Mouse (Mus musculus) adrenal gland, postnatal 36 days (tissue): ENCODE measurements around the gene Hook2. TPM values are rescaled to one million over a fixed set of nuclear protein-coding genes. Genes with fewer than 3 reads are reported as not detected.

ENCODE experiments used
- DNase-seq, 2 experiments: peaks; one replicate each; pipeline ENCODE4 v3.0.0; 2021; ENCODE audit warnings: mixed read lengths in 1 of 2
- total RNA-seq, 2 experiments: library from RNA; stranded (reverse); gene quantifications; 2 replicates each; pipeline ENCODE4 v1.2.3; 2021

Hook2 gene
- total RNA-seq, 2 experiments from 2014 or later, result 7.0 to 8.2 TPM

DNA sequence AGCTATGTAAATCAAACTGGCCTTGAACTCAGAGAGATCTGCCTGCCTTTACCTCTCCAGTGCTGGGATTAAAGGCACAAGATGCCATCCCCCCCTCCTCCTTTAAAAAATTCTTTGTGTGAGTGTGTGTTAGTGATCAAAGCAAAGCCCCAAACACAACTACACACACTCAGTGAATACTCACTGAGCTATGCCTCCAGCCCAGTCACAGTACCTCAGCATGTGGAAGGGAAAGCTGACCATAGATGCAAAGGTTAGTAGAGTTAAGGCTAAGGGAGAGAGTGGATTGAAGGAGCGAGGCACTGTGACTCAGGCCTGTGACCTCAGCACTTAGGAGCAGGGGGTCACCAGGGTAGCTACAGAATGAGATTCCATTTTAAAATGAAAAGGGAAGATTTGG lies 17.3 kb upstream of the Hook2 start:
- no peak for DNase-seq

DNA sequence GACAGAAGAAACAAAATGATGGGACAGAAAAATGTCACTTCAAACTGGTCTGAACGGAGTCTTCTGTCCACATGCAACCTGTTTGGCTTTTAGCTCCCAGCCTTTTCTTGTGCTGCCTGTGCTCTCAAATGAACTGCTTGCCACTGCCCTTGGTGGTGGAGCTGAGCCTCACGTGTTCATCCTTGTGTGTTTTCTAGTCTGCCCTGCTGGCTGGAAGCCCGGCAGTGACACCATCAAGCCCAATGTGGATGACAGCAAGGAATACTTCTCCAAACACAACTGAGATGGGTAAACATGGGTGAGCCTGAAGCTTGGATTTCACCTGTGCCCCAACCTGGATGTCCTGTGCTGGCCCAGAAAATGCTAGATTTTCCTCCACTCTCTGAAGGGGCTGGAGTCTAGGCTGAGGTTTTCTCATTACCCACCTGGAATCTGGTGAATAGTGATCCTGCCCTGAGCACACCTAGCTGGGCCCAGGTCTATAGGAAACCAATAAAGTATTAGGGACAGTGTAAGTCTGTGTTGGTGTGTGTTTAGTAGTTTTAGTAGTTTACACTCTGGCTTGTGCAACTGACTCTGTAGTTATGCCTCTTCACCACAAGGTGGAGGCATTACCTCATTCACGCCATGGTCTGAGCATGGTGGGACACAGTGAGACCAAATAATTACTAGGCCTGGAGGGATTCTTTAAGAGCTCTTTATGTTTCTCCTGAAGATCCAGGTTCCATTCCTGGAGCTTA lies 16.4 kb upstream of the Hook2 start:
- peak; percentile 88 to 91 for DNase-seq

DNA sequence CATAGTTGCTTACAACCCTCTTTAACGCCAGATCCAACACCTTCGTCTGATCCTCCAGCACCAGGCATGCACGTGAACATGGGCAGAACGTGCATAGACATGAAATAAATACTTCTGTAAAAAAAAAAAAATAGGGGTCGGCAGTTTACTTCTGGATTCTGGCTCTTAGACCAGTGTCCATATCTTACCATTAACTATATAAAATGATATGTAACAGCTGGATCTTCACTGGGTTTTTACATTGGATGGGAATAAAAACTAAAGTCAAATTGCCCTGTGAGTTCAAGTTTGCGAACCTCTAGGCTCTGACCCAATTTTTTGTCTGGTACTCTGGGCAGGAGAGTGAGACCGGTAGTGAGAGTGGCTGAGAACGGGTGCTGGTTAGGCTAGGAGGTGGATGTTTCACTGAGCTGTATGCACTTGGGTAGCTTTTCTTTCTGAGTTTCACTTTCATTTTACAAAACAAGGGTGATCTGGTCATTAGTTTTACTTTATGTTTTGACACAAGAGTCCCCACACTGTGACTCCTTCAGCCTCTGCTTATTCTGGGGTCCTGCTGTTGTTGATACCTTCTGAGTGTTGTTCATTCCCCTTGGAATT lies 15.8 kb upstream of the Hook2 start:
- DNase-seq, result no peak

DNA sequence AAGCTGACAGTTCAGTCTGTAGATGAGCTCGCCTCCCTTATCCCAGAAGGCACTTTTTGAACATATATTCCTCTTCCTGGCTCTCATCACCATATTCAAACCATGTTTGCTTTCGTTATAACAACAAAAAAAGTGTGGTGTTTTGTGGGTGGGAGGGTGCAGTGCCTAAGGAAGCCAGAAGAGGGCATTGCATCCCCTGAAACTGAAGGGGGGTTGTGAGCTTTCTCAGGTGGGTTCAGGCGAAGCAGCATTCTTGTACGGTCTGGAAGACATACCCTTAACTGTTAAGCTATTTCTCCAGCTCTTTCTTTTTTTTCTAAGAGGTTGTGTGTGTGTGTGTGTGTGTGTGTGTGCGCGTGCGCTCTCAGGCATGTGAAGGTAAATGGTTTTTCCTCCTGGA lies 15.0 kb upstream of the Hook2 start:
- peak; percentile 72 to 77 for DNase-seq

DNA sequence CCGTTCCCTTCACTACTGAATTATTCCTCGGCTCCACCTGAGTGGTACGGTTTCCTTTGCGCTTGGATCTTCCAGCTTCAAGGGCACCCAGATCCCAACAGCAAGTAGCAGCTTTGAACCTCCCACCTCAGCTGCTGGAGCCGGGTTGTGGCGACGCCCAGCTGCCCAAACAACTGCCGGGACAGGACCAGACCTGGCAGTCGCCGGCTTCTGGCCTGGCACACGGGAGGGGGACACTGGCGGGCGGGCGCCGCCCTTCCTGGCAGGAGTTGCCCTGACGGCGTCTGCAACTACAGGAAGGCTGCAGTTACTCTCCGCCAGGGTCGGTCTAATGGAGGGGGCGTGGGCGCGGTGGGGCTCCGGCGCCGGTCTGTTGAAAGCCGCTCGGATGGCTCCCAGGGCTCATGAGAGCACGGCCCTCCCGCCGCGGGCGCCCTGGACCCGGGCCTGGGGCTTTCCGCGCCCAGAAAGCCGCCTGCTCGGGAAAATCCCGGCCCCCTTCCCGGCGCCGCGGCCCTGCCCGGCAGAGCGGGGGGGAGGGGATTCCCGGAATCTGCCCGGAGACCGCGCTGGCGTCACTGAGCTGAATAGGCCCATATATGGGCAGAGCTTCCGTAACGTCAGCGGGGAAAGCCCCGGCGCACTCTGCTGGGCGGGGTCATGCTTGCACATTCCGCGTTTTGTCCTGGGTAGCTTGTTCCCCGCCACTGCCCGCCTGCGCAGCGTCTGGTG lies 14.2 kb upstream of the Hook2 start:
- DNase-seq, result peak; percentile 97 to 98

DNA sequence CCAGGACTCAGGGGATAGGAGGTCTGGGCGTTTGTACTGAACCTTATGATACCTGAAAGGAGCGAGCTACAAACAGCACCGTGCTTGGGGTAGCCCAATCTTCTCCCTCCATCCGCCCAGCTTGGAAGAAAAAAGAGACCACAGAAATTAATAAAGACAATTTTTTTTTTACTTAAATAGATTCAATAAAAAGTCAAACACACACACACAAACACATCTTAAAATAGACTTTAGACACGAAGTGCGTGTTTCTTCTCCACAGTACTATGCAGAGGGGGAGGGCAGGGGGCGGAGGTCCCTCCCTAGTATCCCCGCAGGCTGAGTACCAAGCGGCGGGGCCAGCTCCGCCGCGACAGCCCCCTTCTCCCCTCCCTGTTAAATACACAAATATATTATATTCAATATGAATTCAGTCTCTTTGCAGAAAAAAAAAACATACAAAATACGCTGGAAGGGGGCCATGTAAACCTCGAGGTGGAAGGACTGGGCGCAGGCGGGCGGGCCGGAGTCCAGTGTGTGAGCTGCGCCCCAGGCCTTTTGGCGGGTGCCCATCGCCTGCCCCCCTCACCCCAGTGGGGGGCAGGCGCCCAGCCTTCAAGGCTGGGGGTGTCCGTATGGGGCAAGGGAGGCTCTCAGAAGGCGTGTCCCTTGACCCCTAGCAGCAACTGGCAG lies 13.5 kb upstream of the Hook2 start:
- no peak for DNase-seq

DNA sequence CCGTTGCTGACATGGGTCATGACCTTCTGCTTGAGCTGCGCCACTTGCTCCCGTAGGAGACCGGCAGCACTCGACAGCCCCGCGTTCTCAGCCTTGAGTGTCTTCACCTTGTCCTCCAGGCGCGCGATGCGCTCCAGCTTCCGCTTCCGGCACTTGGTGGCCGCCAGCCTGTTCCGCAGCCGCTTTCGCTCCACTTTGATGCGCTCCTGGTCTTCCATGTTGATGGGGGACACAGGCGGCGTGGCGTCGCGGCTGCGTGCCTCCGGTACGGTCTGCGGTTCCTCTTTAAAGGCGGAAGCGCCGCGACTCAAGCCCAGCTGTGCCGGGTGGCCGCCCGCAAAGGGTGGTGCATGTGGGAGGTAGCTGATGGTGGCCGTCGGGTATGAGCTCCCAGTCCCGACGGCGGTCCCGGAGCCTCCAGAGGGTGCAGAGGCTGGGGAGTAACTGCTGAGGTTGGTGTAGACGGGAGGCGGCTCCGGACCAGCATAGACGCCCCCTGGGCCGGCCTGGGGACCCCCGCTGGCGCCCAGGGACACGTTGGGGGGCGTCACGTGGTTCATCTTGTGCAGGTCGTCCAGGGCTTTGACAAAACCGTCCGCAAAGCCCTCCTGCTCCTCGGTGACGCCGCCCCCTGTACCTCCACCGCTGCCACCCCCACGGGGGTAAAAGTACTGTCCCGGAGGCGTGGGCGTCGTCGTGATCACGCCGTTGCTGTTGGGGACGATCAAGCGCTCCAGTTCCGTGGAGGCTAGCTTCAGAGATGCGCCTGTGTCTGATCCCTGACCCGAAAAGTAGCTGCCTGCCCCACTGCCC lies 12.8 kb upstream of the Hook2 start:
- DNase-seq, result peak; percentile 78 to 81

DNA sequence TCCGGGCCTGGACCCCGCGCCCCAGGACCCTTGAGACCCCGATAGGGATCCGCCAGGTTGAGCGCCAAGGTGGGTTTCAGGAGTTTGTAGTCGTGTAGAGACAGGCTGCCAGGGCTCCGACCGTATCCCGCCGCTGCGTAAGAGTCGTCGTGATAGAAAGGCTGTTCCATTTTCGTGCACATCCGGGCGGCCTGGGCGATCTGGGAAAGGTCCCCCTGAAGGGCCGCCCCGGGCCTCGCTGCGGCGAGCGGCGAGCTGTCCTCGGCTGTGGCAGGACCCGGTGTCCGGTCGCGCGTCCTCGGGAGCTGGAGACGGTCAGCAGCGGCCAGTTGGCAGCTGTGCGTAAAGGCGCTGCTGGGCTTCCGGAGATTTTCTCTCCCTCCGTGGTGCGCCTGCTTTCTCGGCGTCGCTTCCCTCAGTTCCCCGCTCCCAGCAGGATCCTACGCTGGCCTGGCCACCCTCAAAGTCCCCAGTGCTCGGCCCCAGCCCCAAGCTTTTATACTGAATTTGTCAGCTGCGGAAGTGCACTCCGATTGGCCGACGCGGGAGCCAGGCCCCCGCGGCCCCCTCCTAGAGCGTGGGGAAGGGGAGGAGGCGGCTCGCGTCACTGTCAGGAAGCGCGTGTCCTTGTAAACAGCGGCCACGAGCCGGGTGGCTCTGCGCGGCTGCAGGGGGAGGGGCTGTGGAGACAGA lies 12.0 kb upstream of the Hook2 start, which contains the start of gene Junb:
TSS of gene Junb (minus strand) at position 471 of the 693 bp plus-strand sequence.
- peak; percentile 96 to 97 for DNase-seq

DNA sequence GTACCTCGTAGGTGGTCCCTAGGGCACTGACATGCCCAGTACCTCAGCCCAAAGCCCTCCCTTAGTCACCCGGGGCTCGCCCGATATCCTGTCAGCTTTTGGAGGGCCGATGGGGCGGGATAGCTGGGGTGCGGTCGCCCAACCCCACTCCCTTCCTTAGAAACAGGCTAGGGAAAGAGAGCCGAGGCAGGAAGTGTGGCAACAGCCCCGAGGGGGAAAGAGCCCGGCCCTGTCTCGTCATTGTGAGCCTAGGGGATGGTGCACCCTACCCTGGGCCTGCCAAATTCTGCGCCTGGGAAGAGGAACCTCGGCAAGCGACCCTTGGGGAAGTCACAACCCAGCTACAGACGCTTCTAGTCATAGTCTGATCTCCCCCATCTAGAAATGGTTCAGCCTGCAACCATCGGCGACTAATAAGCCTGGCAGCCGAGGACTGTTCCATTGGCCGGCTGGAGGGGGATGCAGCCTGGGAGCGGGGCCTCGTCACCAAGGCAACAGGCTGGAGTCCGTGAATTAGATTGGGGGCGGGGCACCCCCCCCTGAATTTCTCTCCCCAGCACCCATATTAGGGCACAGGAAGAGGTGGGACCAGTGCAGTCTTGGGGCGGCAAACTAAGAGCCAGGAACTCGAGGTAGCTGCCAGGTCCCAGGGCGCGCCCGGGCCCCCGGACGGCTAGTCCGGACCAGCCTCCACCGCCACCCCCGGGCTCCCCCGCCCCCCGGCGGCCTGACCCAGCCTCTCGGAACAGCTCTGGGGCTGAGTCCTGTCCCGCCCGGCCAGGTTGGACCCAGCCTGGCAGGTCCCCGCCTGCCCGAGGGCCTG lies 10.6 kb upstream of the Hook2 start:
- DNase-seq, result peak; percentile 95 to 97

DNA sequence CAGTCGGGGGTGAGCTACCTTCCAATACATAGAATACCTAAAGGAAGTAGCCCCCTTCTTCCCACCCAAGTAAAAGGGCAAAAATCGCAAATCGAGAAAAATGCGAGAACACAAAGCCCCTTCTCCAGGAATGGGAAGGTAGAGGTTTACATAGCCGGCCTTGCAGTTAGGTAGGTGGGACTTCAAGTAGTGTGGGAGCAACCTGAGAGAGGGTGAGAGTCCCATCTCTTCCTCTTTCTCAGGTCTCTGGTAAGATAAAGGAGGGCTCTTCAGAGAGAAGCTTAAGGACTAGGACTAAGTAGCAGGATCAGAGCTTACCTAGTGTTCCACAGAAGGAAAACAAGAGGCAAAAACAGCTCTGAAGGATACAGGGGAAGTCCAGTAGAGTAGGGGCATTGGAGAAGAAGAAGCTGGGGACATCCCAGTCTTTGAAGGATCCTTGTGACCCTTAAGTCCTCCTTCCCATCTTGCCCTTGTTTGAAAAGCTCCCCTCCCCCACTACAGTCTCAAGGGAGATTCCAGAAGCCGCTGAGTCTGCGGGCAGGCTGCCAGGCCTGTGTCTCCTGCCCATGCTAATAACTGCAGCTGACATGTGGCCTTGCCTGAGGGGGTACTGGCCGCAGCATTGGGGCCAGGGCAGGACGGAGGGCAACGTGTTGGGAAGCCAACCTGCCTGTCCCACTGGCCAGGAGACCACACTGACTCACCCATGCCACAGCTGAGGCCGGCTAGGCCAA lies 9.6 kb upstream of the Hook2 start:
- peak; percentile 86 to 93 for DNase-seq

DNA sequence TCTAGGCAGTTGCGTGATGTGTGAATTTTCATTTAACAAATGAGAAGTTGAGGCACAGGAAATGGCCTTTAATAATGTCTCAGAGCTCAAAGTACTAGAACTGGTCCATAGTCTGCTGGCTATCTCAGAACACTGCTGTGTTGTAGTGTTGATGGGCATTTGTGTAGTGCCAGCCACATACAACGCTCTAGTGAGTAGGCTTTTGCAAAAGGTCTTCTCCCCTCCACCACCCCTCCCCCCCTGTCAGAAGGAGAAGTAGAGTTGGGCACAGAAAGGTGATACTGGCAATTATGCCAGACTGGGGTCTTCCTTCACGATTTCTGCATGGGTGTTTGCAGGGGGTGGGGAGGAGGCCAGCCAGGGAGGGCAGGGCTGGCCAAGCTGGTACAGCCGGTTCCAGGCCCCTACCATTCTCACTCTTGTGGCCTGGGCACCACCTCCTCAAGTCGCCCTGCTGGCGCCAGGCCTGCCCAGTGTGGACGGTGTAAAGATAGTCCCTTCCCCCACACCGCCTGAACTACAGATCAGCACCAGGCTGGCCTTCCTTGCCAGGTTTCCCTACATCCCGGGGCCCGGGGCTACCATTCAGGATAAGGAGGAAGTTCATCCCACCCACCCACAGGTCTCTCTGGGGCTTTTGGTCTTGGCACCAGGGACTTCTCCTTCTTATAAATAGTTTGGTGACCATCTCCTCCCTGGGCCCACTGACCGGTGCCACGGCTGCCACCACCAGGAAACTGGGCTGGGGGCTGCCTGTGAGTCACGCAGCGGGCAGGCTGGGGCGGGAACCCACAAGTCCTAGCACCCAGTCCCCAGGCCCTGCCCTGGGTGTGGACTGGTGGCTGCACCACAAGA lies 8.5 kb upstream of the Hook2 start:
- DNase-seq, result peak in 1 of 2 experiments; percentile 20

DNA sequence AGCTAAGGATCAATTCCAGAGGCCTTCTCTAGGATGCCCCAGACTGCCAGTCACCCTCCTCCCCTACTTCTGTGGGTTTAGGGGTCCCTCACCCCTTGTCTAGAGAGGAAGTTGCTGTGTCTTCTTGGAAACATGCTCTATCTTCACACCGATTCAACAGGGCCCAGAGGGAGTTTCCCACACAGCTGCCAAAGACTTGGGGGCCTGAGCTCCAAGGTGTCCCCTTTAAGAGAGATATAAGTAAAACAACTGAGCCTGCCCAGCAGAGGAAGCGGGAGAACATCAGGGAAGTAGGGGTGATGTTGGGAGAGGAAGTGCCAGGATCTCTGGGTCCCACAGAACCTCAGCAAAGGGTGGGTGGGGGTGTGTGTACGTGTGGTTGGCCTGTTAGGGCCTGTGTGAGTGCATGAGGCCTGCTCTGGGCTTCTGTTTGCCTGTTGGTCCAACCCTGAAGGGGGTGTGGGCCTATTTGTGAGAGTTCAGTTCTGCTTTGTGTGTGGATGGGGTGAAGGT lies 7.8 kb upstream of the Hook2 start:
- DNase-seq, result no peak

DNA sequence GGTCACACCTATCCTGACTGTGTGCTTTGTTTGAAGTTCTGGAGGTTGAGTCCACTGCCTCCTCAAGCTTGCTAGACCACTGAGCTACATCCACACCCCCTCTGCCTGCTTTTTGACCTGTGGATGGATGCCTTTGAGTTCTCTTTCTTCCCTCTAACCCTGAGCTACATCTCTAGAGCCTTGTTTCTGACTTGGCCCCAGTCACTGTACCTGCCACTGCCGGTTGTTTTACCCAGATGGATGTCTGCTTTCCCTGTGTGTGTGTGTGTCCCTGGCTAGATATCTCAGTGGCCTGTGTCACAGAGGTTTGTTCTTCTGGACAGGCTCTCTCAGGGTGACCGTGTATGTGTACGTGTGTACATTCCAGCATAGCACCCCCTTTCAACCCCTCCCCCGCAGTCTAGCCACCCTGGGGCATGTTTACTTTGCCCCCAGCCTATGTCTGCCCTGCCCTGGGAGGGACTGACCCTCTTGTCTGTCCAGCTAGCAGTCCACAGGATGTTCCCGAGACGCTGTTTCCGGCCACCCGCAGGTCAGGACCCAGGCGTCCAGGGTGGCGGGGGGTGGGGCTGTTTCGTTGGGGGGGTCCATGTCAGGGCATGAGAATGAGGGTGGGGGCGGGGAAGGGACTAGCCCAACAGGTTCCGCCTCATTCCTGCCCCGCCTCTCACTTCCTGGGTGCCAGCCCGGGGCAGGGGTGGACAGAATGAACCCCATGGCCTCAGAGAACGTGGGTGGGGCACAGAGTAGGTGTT lies 5.9 kb upstream of the Hook2 start:
- peak; percentile 55 to 68 for DNase-seq

DNA sequence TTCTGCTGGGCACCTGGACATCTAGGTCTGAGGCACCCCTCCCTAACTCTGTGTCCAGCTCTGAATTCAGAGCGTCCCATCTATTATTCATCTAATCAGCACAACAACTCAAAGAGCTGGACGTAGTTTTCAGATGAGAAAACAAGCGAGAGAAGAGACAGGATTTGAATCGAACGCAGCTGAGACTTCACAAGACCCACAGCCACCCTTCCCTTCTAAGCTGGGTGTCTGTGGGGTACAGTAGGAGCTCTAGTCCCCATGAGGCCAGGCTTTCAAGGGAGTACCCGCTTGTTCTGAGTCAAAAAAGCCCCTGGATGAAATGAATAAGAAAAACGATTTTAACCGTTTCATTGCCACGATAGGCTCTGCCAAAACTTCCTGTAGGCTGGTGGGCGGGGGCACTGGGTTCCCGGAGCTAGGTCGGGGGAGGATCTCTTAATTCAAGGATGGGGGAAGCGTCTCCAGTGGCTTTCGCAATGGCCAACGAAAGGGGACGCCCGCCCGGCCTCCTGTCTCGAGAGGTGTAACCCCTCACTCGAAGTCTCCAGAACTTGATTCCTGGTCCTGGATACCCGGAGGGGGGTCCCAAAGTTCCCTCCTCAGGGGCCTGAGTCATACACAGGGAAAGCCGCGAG lies 5.2 kb upstream of the Hook2 start:
- DNase-seq, result no peak

DNA sequence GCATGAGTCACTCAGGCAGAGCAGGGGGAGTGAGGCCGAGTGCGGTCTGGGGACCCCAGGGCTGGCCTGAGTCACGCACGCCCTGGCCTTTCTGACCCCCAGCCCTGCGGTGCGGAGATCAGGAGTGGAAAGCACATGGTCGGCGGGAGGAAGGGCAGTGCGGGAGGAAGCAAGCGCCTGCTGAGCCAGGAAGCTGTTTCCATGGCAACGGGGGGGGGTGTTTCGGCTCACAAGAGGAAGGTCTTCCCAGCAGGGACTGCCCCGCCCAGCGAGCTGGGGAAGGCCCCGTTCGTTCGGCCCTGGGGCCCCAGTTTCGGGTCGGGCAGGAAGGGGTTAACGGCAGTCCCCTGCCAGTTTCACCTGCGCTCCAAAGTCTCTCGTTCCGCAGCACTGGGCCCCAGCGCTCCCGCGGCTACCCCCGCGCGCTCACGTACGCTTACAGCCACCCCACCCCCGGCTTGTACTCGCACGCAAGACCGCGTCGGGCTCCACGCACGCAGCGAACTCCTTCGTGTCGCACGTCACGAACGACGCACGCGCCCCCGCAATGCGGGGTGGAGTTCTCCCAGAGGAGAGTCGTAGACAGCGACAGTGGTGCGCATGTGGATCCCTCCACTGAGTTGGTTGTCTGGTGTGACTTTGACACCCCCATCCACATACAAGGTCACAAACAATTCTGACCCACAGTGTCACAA lies 4.6 kb upstream of the Hook2 start:
- peak; percentile 88 to 94 for DNase-seq

DNA sequence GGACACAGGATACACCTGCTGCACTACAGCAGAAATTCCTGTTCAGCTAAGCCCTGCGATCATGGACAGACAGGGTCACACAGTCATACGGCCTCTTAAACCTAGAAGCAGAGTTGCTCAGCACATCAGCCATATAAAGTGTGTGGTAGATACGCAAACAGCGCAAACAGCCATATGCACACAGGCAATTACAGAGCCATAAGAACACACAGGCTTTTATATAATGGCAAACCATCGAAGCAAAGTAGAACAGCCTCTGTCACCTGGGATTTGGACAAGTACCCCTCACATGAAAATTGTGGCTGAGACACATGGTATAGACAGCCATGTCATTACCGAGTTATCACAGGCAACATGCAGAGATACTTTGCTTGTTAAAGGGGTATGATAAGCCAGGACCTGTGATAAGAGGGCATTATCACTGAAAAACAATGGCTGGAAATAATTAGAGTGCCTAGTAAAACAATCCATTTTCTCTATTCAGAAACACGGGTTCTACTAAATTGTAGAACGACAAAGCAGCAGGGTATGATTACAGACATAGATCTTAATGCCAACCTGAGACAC lies 3.9 kb upstream of the Hook2 start:
- DNase-seq, result no peak
